Mouse (Mus musculus) bone marrow, adult 2 months (tissue): ENCODE data around the gene Camk1g.

Experiments used
- CTCF ChIP-seq: fragments of 200-500 bp; IDR thresholded peaks from 2 replicates; pipeline ENCODE4 v1.5.1; 2011; ENCODE audit warnings: low read length, control low read depth; ENCODE audit not compliant: control insufficient read depth, insufficient read depth
- POLR2A ChIP-seq: fragments of 200-500 bp; IDR thresholded peaks from 2 replicates; pipeline ENCODE4 v1.6.1; 2011; ENCODE audit warnings: low read depth, mild to moderate bottlenecking, control low read depth, low read length, borderline replicate concordance; ENCODE audit not compliant: control insufficient read depth

DNA sequence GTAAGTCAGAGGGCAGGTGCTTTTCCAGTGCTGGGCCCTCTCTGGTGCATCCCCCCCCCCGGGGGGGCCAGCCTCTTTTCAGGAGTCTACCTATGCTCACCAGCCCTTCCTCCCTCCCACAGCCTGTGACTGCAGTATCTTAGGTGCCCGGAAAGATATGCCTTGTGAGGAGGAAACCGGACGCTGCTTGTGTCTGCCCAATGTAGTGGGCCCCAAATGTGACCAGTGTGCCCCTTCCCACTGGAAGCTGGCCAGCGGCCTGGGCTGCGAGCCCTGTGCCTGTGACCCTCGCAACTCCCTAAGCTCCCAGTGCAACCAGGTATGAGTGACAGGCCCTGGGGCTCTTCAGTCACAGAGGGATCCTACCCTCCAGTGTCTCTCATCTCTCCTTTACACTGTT is 39.5 kb downstream of the Camk1g start:
- TF ChIP-seq POLR2A = no peak
- TF ChIP-seq CTCF = no peak
